Mouse (Mus musculus) embryonic facial prominence, embryonic 14.5 days (tissue): Measurements from ENCODE around the gene Cd3eap. TPM values are rescaled to one million over a fixed set of nuclear protein-coding genes. Genes with fewer than 3 reads are reported as not detected.
A peak's percentile ranks its signal among the peaks of the same experiment; 100 is the strongest.

Experiments
- ATAC-seq: fragments of 200-750 bp; cut with Nextera tagmentation; 2 replicates; pipeline ENCODE4 v1.8.0; 2017; ENCODE audit warnings: low read depth, moderate number of reproducible peaks, moderate TSS enrichment
- DNase-seq: peaks from one replicate; pipeline ENCODE4 v3.0.0-alpha.2; 2015; ENCODE audit warnings: low spot score
- H3K27ac ChIP-seq: fragments of 300-500 bp; sonication (generic); replicated peaks from 2 replicates; pipeline ENCODE4 v1.5.1; 2014; ENCODE audit warnings: low read depth, mild to moderate bottlenecking, low read length, moderate library complexity
- H3K27me3 ChIP-seq: fragments of 300-500 bp; sonication (generic); replicated peaks from 2 replicates; pipeline ENCODE4 v1.6.1; 2014; ENCODE audit warnings: low read length; ENCODE audit not compliant: control insufficient read depth, insufficient read depth
- H3K36me3 ChIP-seq: fragments of 300-500 bp; sonication (generic); 2 replicates; pipeline ENCODE4 v1.6.1; 2014; ENCODE audit warnings: low read length, mixed read lengths; ENCODE audit not compliant: control insufficient read depth, insufficient read depth
- H3K4me1 ChIP-seq: fragments of 300-500 bp; sonication (generic); 2 replicates; pipeline ENCODE4 v1.6.1; 2014; ENCODE audit warnings: antibody characterized with exemption, low read length; ENCODE audit not compliant: control insufficient read depth, insufficient read depth
- H3K4me2 ChIP-seq: fragments of 300-500 bp; sonication (generic); 2 replicates; pipeline ENCODE4 v1.6.1; 2014; ENCODE audit warnings: low read depth, mild to moderate bottlenecking, low read length, moderate library complexity, mixed read lengths
- H3K4me3 ChIP-seq: fragments of 300-500 bp; sonication (generic); 2 replicates; pipeline ENCODE4 v1.5.1; 2014; ENCODE audit warnings: low read depth, mild to moderate bottlenecking, low read length
- H3K9ac ChIP-seq: fragments of 300-500 bp; sonication (generic); 2 replicates; pipeline ENCODE4 v1.6.1; 2014; ENCODE audit warnings: low read depth, mild to moderate bottlenecking, low read length, moderate library complexity, mixed read lengths
- H3K9me3 ChIP-seq: fragments of 300-500 bp; sonication (generic); 2 replicates; pipeline ENCODE4 v1.6.1; 2016; ENCODE audit warnings: low read length; ENCODE audit not compliant: control insufficient read depth
- WGBS: fragments of 180-500 bp; shearing (Covaris S2); extraction: QIAGEN DNeasy Blood & Tissue Kit; methylation state at CpG from one replicate; pipeline ENCODE4 v1.1.7; 2014; 5-methylcytosine and 5-hydroxymethylcytosine counted together
- polyA plus RNA-seq: library from polyadenylated mRNA; unstranded; fragments of >200 nt; fragmentation: Nextera tagmentation; extraction: Ambion mirVana; gene quantifications from 2 replicates; pipeline ENCODE4 v1.2.1, GENCODE M21; 2014

Cd3eap gene
- polyA plus RNA-seq, 1 experiment from 2014 or later, result 18.8 TPM

DNA sequence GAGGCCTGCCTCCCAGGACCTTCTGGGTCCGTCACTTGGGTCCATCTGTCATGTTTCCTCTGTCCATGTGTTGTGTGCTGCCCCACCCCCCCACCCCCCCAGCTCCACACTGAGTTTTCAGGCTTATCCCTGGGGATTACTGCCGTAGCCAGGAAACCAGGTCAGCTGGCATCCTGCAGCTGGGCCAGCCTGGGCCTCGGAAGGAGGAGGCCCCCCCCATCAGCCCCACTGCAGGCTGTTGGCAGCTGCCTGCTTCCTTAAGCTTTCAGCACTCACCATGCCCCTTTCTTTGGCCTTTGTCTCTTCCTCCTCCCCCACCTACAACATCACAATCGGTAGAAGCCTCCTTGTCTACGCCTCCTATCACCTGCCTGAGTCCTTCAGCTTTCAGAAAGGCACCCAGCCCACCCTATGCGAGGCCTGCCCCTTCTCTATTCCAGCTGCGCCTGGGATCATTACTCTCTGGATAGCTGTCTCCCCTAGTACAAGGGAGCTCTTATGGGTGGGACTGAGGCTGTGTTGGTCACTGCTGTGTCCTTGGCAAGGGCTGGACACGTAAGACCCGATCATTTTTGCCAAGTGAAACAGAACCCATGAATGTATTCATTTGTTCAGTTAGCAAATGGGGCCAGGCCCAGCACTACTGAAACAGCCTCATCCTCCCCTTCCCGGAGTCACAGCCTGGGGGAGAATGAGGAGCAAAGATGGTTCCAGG, 29.6 kb upstream of the Cd3eap start:
- H3K4me3 ChIP-seq, result no peak overlapping the region
- no peak overlapping the region; the same call in 1 of the 2 replicates for H3K27ac ChIP-seq
- ATAC-seq, result peak; percentile 44; the same call in 1 of the 2 replicates
- no peaks in the 10 kb centered on the region for H3K4me1 ChIP-seq
- no peaks in the 10 kb centered on the region for H3K9me3 ChIP-seq
- no peaks in the 10 kb centered on the region for H3K27me3 ChIP-seq
- H3K4me2 ChIP-seq, result no peak overlapping the region
- no peak overlapping the region for H3K9ac ChIP-seq
- WGBS, result 76% methylated on average over 9 of the region's 10 CpGs
- peaks cover 96% of the 10 kb centered on the region for H3K36me3 ChIP-seq
- peak; percentile 74 for DNase-seq

DNA sequence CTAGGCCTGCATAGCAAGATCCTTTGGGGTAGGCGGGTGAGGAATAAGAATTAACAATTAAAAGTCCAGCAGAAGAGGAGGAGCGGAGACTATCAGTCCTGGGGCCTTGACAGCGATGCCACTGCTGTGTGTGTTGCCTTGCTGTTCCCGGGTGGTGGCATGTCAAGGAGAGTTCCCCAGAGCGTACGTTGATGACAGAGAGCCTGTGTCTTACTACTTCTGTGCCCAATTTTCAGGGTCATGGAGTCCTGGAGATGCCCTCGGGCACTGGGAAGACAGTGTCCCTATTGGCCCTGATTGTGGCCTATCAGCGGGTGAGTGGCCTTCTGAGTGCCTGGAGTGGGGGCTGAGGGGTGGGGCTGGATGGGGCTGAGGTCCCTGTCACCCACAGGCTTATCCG, 24.4 kb upstream of the Cd3eap start:
- ATAC-seq (no peak), DNase-seq (no peak)
- Histone ChIP-seq H3K4me2 (no peak overlapping the region), H3K4me1 (peaks cover 9% of the 10 kb centered on the region), H3K9me3 (no peaks in the 10 kb centered on the region), H3K4me3 (no peak overlapping the region), H3K9ac (no peak overlapping the region; the same call in 1 of the 2 replicates), H3K27me3 (no peaks in the 10 kb centered on the region), H3K36me3 (peaks cover 47% of the 10 kb centered on the region), H3K27ac (no peak overlapping the region)
- 65% methylated on average over 9 of the region's 9 CpGs for WGBS

DNA sequence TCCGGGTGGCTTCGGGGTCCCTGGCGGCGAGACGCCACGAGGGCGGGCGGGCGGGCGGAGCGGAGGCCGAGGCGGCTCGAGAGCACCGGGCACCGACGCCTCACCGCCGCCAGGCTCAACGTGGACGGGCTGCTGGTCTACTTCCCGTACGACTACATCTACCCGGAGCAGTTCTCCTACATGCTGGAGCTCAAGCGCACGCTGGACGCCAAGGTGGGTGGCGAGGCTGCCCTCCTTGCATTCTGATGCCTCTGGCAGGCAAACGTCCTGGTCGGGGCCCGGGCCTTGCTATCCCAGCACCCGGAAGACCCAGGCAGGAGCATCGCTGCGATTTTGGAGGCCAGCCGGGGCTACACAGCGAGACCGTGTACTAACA, 22.9 kb upstream of the Cd3eap start:
- DNase-seq (no peak), ATAC-seq (peak; percentile 56)
- H3K27me3 ChIP-seq, result no peaks in the 10 kb centered on the region
- 0% methylated on average over 14 of the region's 37 CpGs for WGBS
- peak overlapping the region; percentile 89 for H3K4me3 ChIP-seq
- peaks cover 45% of the 10 kb centered on the region for H3K36me3 ChIP-seq
- H3K4me1 ChIP-seq, result peaks cover 9% of the 10 kb centered on the region
- H3K9me3 ChIP-seq, result no peaks in the 10 kb centered on the region
- H3K4me2 ChIP-seq, result peak overlapping the region; percentile 88
- peak overlapping the region; percentile 89 for H3K9ac ChIP-seq
- 0 out of 2 replicates have a peak overlapping the region, but pooled peaks have one; percentile 21 for H3K27ac ChIP-seq

DNA sequence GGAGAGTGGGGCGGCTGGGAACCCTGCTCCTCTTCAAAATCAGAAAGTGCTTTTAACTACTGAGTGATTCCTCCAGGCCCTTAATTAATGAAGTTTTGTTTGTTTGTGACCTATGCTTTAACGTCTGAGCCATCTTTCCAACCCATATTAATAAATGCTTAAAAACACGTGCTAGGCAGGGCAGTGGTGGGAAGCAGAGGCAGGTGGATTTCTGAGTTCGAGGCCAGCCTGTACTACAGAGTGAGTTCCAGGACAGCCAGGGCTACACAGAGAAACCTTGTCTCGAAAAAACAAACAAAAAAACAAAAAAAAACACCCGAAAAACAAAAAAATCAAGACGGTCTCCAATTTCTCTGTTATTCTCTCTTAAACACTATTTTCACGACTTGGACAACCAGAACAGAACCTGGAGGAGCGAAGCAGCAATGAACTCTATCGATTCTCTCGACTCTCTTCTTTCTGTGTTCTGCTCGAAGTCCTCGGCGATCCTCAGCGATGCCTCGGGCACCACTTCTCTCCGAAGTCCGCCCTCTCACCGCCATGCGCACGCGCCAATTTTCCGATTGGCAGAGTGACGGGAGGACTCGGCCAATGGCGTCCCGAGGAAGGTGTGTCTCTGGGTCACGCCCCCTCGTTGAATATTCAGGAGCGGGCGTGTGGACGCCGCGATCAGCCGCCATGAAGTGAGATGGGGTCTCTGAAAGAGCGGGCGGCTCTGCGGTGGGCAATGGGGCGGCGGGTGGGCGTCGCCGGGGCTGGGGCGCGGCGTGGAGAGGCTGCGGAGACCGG, 22.3 kb upstream of the Cd3eap start, which contains the start of gene Ercc2:
TSS of gene Ercc2 (plus strand) at position 634 of the 789 bp plus-strand sequence.
- peak within 1 kb of the TSS; percentile 89 for H3K4me3 ChIP-seq
- H3K27ac ChIP-seq, result 0 out of 2 replicates have a peak within 1 kb of the TSS, but pooled peaks have one; percentile 21
- H3K4me1 ChIP-seq, result peaks cover 9% of the 10 kb centered on the region
- peak within 1 kb of the TSS; percentile 88 for H3K4me2 ChIP-seq
- 8% methylated on average over 32 of the region's 48 CpGs for WGBS
- ATAC-seq, result peak; percentile 96
- H3K9me3 ChIP-seq, result no peaks in the 10 kb centered on the region
- DNase-seq, result peak; percentile 99
- H3K36me3 ChIP-seq, result peaks cover 43% of the 10 kb centered on the region
- H3K27me3 ChIP-seq, result no peaks in the 10 kb centered on the region
- H3K9ac ChIP-seq, result peak within 1 kb of the TSS; percentile 89

DNA sequence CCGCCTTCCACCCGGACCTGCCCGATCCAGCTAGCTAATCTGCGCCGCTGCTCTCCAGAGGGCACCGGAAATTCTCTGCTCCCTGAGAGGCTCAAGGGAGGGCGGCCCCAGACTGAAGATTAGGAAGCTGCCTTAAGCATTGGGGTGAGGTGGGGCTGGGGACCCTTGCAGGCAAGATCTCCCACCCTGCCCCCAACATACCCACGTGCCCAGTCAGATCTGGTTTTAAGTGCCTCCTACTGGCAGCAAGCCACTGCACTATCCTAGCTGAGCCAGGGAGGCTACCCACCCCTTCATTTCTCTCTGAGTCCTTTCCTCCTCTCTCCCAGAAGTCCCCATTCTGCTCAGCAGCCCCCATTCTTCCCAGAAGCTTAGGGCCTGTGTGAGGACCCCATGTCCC, 18.8 kb upstream of the Cd3eap start:
- Histone ChIP-seq H3K27ac (no peak overlapping the region), H3K9me3 (no peaks in the 10 kb centered on the region), H3K27me3 (no peaks in the 10 kb centered on the region), H3K4me1 (peaks cover 4% of the 10 kb centered on the region), H3K4me2 (no peak overlapping the region), H3K4me3 (no peak overlapping the region), H3K36me3 (peaks cover 21% of the 10 kb centered on the region; the same call in 1 of the 2 replicates), H3K9ac (no peak overlapping the region)
- ATAC-seq (no peak), DNase-seq (no peak)
- 80% methylated on average over 8 of the region's 8 CpGs for WGBS

DNA sequence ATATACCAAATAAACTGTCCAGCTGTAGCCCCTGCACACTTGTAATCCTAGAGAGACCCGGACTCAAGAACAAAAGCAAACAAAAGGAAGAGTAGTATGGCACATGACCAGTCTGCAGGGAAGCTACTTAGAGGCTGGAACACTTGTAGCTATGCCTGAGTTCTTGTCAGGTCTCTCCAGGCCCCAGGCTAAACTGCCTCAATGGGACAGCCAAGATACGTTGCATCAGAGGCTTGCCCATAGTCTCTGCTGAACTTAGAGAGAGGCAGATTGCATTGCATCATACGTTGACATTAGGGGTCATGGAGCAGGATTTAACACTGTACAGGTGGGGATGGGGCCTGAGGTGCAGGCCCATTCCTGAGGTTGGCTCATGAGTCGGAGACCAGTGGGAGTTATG, 16.7 kb upstream of the Cd3eap start:
- ATAC-seq (no peak), DNase-seq (no peak)
- WGBS, result 82% methylated on average over 4 of the region's 4 CpGs
- H3K27ac ChIP-seq, result no peak overlapping the region
- H3K9ac ChIP-seq, result no peak overlapping the region
- peaks cover 21% of the 10 kb centered on the region; the same call in 1 of the 2 replicates for H3K36me3 ChIP-seq
- no peak overlapping the region for H3K4me2 ChIP-seq
- H3K9me3 ChIP-seq, result no peaks in the 10 kb centered on the region
- H3K4me1 ChIP-seq, result no peaks in the 10 kb centered on the region
- H3K4me3 ChIP-seq, result no peak overlapping the region
- H3K27me3 ChIP-seq, result no peaks in the 10 kb centered on the region

DNA sequence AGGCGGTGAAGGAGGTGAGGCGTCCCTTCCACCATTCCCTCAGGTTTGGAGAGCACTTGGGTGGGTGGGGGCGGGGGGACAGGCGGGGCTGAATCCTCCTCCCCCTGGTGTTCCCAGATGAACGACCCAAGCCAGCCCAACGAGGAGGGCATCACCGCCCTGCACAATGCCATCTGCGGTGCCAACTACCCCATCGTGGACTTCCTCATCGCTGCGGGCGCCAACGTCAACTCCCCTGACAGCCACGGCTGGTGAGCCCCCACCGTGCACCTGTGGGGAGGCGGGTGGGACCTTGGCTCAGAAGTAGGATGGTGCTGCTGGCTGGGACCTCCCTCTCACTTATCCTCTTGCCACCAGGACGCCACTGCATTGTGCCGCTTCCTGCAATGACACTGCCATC, 16.1 kb upstream of the Cd3eap start:
- DNase-seq (no peak), ATAC-seq (no peak)
- Histone ChIP-seq H3K27me3 (no peaks in the 10 kb centered on the region), H3K9me3 (no peaks in the 10 kb centered on the region), H3K4me3 (no peak overlapping the region), H3K4me2 (no peak overlapping the region), H3K27ac (no peak overlapping the region), H3K36me3 (peaks cover 27% of the 10 kb centered on the region; the same call in 1 of the 2 replicates), H3K4me1 (no peaks in the 10 kb centered on the region), H3K9ac (no peak overlapping the region)
- WGBS, result 73% methylated on average over 17 of the region's 18 CpGs

DNA sequence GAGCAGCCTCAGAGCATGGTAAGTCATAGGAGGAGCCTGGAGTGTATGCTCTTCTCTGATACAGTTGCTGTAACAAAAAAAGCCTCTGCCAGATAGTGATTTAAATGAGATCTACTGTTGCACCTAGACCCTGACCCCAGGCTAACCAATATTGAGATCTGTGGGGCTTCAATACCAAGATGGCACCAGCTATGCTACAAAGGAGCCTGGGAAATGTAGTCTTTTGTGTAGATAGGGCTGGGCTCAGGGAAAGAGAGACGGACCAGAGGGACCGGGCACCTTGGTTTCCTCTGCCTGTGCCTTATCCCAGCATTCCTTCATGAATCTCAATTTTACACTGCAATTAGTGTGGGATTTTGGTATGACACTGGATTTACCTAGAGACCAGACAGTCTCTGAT, 14.1 kb upstream of the Cd3eap start:
- Histone ChIP-seq H3K9ac (no peak overlapping the region), H3K36me3 (peaks cover 28% of the 10 kb centered on the region; the same call in 1 of the 2 replicates), H3K4me1 (peaks cover 5% of the 10 kb centered on the region), H3K4me3 (no peak overlapping the region), H3K9me3 (no peaks in the 10 kb centered on the region), H3K27me3 (no peaks in the 10 kb centered on the region; the same call in 1 of the 2 replicates), H3K4me2 (no peak overlapping the region), H3K27ac (no peak overlapping the region)
- no peak for DNase-seq
- no peak for ATAC-seq
- 75% methylated on average over 2 of the region's 2 CpGs for WGBS
